Mouse (Mus musculus): ENCODE measurements around the gene Gpt2.

DNA sequence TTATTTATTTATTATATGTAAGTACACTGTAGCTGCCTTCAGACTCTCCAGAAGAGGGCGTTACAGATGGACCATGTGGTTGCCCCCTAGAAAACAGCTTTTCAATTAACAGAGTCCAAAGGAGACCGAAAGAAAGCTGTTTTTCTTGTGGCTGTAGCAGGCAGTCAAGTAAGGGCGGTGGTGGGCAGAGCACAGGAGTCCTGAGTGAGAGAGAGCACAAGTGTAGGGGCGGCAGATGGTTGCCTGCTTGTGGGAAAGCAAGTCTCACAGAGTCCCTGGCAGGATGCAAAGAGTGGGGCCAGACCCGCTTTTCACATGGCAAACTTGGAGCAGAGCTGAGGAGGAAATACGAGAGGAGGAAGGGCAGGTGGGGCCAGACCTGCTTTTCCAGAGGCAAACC lies 9.9 kb upstream of the Gpt2 start:
- TF ChIP-seq CTCF (IDR thresholded peaks at IDR 0.05; ENCODE audit: extremely low read depth, insufficient read depth, low read length), result no peak
- TF ChIP-seq POLR2A (IDR thresholded peaks at IDR 0.05; ENCODE audit: extremely low read depth, insufficient read depth, low read length), result no peak

Measured in cortical plate, adult 2 months (tissue).